Mouse (Mus musculus) spleen, adult 2 months (tissue): Measurements from ENCODE around the gene Rab42.

ENCODE experiments used
- CTCF ChIP-seq: fragments of 200-500 bp; IDR thresholded peaks from 2 replicates; pipeline ENCODE4 v1.5.1; 2011; ENCODE audit warnings: mild to moderate bottlenecking, inconsistent platforms; ENCODE audit not compliant: insufficient read depth, insufficient read length, insufficient replicate concordance; ENCODE audit errors: extremely low read depth
- POLR2A ChIP-seq: fragments of 200-500 bp; IDR thresholded peaks from 2 replicates; pipeline ENCODE4 v1.6.1; 2011; ENCODE audit warnings: low read depth, low read length, inconsistent platforms

GRCm38 (mm10) chr4:132329115-132329834 is 26.1 kb upstream of the Rab42 start, which contains the start of gene Trnau1ap:
- TF ChIP-seq POLR2A (peak; percentile 82), CTCF (0 out of 2 replicates have a peak, but pooled peaks have one; percentile 1)
